Mouse (Mus musculus) heart, postnatal 0 days (tissue): ENCODE data around the gene Plxna4. TPM values are rescaled to one million over a fixed set of nuclear protein-coding genes. Genes with fewer than 3 reads are reported as not detected.

Experiments used
- ATAC-seq: fragments of 200-750 bp; cut with Nextera tagmentation; 2 replicates; pipeline ENCODE4 v1.8.0; 2017; ENCODE audit warnings: low read depth, moderate number of reproducible peaks, moderate library complexity; ENCODE audit not compliant: insufficient read depth
- DNase-seq: peaks from one replicate; pipeline ENCODE4 v3.0.0-alpha.2; 2016; ENCODE audit warnings: low spot score
- H3K27ac ChIP-seq: fragments of 300-500 bp; sonication (generic); 2 replicates; pipeline ENCODE4 v1.5.1; 2014; ENCODE audit warnings: low read depth, mild to moderate bottlenecking
- H3K27me3 ChIP-seq: fragments of 300-500 bp; sonication (generic); 2 replicates; pipeline ENCODE4 v1.6.1; 2014; ENCODE audit warnings: low read length, mixed read lengths; ENCODE audit not compliant: control insufficient read depth, insufficient read depth
- H3K36me3 ChIP-seq: fragments of 300-500 bp; sonication (generic); replicated peaks from 2 replicates; pipeline ENCODE4 v1.6.1; 2014; ENCODE audit warnings: low read length, mixed read lengths; ENCODE audit not compliant: control insufficient read depth, insufficient read depth
- H3K4me1 ChIP-seq: fragments of 300-500 bp; sonication (generic); 2 replicates; pipeline ENCODE4 v1.6.1; 2014; ENCODE audit warnings: antibody characterized with exemption; ENCODE audit not compliant: control insufficient read depth, insufficient read depth
- H3K4me2 ChIP-seq: fragments of 300-500 bp; sonication (generic); 2 replicates; pipeline ENCODE4 v1.6.1; 2014; ENCODE audit warnings: low read depth, mild to moderate bottlenecking, low read length, moderate library complexity
- H3K4me3 ChIP-seq: fragments of 300-500 bp; sonication (generic); 2 replicates; pipeline ENCODE4 v1.5.1; 2014; ENCODE audit warnings: low read depth, low read length
- H3K9ac ChIP-seq: fragments of 300-500 bp; sonication (generic); replicated peaks from 2 replicates; pipeline ENCODE4 v1.6.1; 2014; ENCODE audit warnings: low read depth, low read length, mixed read lengths
- H3K9me3 ChIP-seq: fragments of 300-500 bp; sonication (generic); replicated peaks from 2 replicates; pipeline ENCODE4 v1.6.1; 2016; ENCODE audit warnings: low read length; ENCODE audit not compliant: control insufficient read depth
- CTCF ChIP-seq: IDR thresholded peaks from 2 replicates; pipeline ENCODE4 v1.5.1; 2016; ENCODE audit warnings: antibody characterized with exemption, control low read depth, low read depth
- EP300 ChIP-seq: IDR thresholded peaks from 2 replicates; pipeline ENCODE4 v1.6.1; 2016; ENCODE audit warnings: antibody characterized with exemption, low read depth
- WGBS: fragments of 180-500 bp; shearing (Covaris S2); extraction: QIAGEN DNeasy Blood & Tissue Kit; methylation state at CpG from one replicate; pipeline ENCODE4 v1.1.7; 2014; 5-methylcytosine and 5-hydroxymethylcytosine counted together
- polyA plus RNA-seq: library from polyadenylated mRNA; unstranded; fragments of >200 nt; fragmentation: Nextera tagmentation; extraction: Ambion mirVana; gene quantifications from 2 replicates; pipeline ENCODE4 v1.2.1, GENCODE M21; 2015
- total RNA-seq: library from RNA; depleted of rRNA; stranded (reverse); fragments of >200 nt; gene quantifications from 2 replicates; pipeline ENCODE4 v1.2.3, GENCODE M21; 2014; ENCODE audit warnings: low replicate concordance

The Plxna4 gene
- total and polyA plus RNA-seq, 2 experiments from 2014 or later = 3.7 to 19.2 TPM

DNA sequence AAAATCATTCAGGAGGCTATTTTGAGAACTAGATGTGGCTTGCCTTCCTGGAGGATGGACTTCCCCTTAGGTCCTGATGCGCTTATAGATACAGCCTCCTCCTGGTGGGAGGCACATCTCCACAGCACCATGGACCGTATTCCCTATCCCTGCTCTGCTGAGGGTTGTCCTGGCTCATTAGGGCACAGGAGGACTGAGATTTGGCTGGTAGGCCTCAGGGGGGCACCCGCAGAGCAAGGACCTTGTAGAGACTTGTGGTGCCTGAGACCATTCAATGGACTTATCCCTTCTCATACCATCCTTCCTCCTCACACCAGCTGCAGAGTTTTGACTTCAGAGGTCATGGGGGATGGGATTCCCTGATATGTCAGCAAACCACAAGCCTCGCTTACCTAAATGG, 47.8 kb downstream of the Plxna4 start:
- no peak for ATAC-seq
- no peak for DNase-seq
- 92% methylated on average over 4 of the region's 4 CpGs for WGBS

DNA sequence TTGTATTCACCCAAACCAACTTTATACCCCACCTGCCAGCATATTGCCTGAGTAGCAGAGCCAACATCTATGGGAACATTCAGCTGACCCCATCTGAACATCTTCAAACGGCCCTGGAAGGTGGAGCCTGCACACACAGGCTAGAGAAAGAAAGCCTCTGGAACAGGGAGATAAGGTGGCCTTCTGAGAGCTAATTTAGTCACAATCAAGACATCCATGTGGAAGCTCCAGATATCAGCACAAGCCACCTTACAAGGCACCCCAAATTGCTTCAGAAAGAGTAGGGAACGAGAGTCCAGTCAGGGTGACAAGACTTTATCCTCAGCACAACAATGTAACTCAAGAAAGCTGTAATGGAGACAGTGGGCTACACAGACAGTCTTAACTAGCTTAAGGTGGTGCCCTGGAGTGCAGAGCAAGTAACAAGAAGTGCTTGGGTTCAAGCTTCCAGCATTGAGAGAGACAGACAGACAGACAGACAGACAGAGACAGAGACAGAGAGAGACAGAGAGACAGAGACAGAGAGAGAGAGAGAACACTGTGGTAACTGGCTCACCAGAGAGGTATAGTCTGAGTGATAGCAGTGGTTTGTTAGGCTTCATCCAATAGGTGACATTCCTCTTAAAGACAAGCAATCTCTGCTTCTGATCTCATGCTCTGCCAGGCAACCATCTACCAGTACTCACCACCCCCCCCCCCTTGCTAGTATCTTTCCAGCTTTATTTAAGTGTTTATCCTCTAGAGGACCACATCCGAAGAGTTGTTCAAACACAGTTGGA, 53.8 kb downstream of the Plxna4 start:
- H3K27ac ChIP-seq = no peak overlapping the region
- DNase-seq (no peak), ATAC-seq (no peak)
- peaks cover 15% of the 10 kb centered on the region; the same call in 1 of the 2 replicates for H3K4me1 ChIP-seq
- no peaks in the 10 kb centered on the region for H3K9me3 ChIP-seq
- H3K27me3 ChIP-seq = no peaks in the 10 kb centered on the region
- H3K4me2 ChIP-seq = no peak overlapping the region
- no peak for TF ChIP-seq CTCF
- no peak for TF ChIP-seq EP300
- no peaks in the 10 kb centered on the region for H3K36me3 ChIP-seq
- no peak overlapping the region for H3K9ac ChIP-seq
- H3K4me3 ChIP-seq = no peak overlapping the region
- WGBS = 34% methylated on average over 3 of the region's 3 CpGs

More for the DNA sequence above, 47.8 kb downstream of the Plxna4 start:
- TF ChIP-seq CTCF (no peak), EP300 (no peak)
- H3K36me3 ChIP-seq = no peaks in the 10 kb centered on the region
- no peak overlapping the region for H3K27ac ChIP-seq
- no peaks in the 10 kb centered on the region for H3K27me3 ChIP-seq
- no peaks in the 10 kb centered on the region for H3K9me3 ChIP-seq
- H3K4me2 ChIP-seq = no peak overlapping the region
- H3K9ac ChIP-seq = no peak overlapping the region
- no peak overlapping the region for H3K4me3 ChIP-seq
- 0 out of 2 replicates have a peak, but pooled peaks cover 8% of the 10 kb centered on the region for H3K4me1 ChIP-seq

DNA sequence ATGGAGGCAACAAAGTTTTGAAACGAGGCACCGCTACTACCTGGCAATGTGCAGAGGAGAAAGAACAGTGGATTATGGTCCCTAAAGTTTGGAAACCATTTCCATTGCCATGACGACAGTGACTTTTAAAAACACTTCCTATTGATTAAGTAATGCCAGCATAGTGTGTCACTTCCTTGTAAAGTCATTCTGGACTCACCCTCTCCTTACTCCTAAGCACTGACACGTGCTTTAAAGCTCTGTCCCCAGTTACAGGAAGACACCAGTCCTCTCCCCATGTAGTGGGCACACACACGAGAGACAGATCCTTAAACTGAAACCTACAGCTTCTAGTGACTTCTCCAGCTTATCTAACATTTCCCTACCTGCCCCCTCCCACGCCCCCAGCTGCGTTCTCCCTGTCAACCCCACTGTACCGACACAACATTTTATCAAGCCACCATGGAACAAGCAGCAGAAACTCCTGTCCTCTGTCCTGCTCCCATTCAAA, 59.9 kb downstream of the Plxna4 start:
- Histone ChIP-seq H3K4me2 (0 out of 2 replicates have a peak overlapping the region, but pooled peaks have one; percentile 8), H3K4me1 (peaks cover 12% of the 10 kb centered on the region; the same call in 1 of the 2 replicates), H3K4me3 (no peak overlapping the region), H3K9ac (no peak overlapping the region), H3K36me3 (no peaks in the 10 kb centered on the region), H3K27ac (no peak overlapping the region), H3K27me3 (no peaks in the 10 kb centered on the region), H3K9me3 (no peaks in the 10 kb centered on the region)
- WGBS = 46% methylated on average over 8 of the region's 8 CpGs
- TF ChIP-seq CTCF (no peak), EP300 (no peak)
- ATAC-seq (peak; percentile 58; the same call in 1 of the 2 replicates), DNase-seq (peak; percentile 18)

DNA sequence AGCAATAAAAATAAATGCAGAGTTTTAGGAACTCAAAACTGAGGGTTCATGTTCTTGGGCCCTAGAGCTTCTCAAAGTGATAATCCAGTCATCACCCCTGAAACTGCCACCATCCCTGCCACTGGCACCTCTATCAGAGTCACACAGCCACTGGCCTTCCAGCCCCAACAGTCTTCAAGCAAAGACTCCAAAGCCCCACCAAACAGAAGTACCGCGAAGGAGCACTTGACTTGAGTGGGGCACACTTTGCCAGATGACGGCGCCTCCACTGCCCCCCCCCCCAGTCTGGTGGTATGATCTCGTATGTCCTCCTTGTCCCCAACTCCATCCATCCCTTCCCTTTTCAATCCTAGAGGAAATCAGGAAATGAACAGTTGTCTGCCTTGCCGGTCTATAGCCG, 60.5 kb downstream of the Plxna4 start:
- Histone ChIP-seq H3K4me1 (peaks cover 12% of the 10 kb centered on the region; the same call in 1 of the 2 replicates), H3K27ac (no peak overlapping the region), H3K36me3 (no peaks in the 10 kb centered on the region), H3K4me2 (no peak overlapping the region), H3K9me3 (no peaks in the 10 kb centered on the region), H3K27me3 (no peaks in the 10 kb centered on the region), H3K4me3 (no peak overlapping the region), H3K9ac (no peak overlapping the region)
- no peak for DNase-seq
- TF ChIP-seq EP300 (no peak), CTCF (no peak)
- whole genome bisulfite sequencing = 71% methylated on average over 7 of the region's 7 CpGs
- no peak for ATAC-seq

DNA sequence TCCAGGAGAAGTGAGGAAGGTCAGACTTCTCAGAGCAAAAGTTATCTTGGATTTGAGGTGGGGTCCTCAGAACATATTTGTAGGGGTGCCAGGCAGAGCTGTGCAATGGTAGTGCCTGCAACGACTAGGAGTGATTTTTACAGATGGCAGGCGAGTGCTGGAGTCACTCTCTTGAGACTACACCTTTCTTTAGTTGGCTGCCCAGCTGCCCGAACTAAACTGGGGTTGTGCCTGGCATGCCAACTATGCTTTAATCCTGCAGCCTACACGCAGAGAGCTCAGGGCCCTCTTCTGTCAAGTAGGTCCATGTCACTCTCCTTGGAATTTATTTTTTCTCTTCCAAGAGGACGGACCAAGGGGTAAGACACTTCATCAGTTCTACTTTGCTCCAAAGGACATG, 61.2 kb downstream of the Plxna4 start:
- Histone ChIP-seq H3K36me3 (no peaks in the 10 kb centered on the region), H3K4me2 (no peak overlapping the region), H3K4me3 (no peak overlapping the region), H3K9ac (no peak overlapping the region), H3K4me1 (peaks cover 12% of the 10 kb centered on the region; the same call in 1 of the 2 replicates), H3K27me3 (no peaks in the 10 kb centered on the region), H3K9me3 (no peaks in the 10 kb centered on the region), H3K27ac (no peak overlapping the region)
- WGBS = 38% methylated on average over 5 of the region's 5 CpGs
- no peak for DNase-seq
- TF ChIP-seq EP300 (no peak), CTCF (no peak)
- no peak for ATAC-seq
